Mouse (Mus musculus) thymus, postnatal 14 days (tissue): ENCODE data around the gene Kmt2b.

Experiments
- DNase-seq: peaks from one replicate; pipeline ENCODE4 v3.0.0; 2021

Kmt2b gene

DNA sequence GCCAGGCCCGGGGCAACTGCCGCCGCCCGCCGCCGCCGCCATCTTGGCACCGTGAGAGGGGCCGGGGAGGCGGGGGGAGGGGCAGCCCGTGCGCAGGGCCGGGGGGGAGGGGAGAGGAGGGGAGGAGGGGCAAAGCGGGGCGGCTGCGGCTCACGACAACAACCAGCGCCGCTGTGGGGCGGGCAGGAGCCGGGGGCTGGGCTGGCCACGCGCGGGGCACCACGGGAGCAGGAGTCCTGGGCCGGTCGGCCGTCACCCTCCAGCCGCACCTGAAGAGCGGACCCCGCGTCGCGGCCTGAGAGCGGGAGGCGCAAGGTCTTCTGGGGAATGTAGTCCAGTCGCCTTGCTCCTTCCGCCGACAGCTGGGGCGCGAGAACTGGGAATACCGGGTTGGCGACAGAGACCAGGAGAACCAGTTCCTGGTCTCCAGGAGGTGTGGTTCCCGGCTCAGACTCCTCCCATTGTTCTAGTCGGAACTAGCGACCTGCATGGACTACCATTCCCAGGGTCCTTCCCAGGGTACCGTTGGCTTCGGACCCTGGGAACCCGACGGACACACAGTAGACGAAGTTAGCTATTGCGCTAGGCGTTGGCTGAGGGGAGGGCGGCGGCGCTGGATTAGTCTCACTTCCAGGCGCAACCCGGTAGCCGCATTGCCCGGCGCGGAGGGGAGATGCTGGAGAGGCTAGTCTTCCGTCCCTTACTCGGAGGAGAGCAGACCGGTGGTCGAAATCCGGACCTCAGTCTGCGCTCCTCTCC is at the start of gene Kmt2b:
TSS of gene Kmt2b (minus strand) at position 51 of the 759 bp plus-strand sequence.
- DNase-seq = peak; percentile 95

DNA sequence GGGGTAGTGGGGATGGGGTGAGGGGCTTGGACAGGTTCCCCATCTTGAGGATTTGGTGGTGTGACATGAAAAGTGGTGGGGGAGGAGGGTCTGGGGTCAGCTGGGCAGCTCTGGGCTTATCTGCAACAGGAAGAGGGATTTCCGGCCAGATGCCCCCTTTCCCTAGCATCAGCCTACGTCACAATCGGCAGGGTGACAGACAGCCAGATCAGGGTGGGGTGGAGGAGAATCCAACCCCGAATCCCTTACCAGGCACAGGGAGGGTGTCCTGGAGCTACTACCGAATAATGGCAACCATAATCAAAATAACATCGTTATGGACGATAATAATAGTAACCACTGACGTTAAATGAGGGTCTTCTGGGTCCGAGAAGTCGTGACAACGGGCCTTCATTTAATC is 47.9 kb upstream of the Kmt2b start:
- DNase-seq = no peak

GRCm38 (mm10) chr7:30635752-30636151 is 47.2 kb upstream of the Kmt2b start, which contains the start of gene Etv2:
Gene Etv2, minus strand, starts transcription at chr7:30635852.
- no peak for DNase-seq

DNA sequence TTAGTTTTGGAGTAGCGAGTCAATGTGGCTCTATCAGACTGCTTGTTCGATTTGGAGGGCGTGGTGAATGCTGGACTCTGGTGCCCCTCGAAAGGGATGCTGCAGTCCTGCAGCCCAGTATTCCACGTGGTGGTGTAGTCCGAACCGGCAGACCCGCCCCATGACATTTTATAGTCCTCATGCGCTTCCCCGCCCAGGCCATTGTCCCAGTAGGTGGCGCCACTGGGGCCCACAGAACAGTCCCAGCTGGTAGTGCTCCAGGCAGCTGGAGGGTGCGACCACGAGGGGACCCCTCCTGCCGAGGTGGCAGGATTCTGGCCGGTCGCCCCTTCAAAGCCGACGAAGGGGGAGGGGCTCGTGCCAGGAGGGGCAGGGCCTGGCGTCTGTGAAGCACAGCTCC is 46.1 kb upstream of the Kmt2b start:
- peak; percentile 70 for DNase-seq

GRCm38 (mm10) chr7:30633762-30634412 is 45.4 kb upstream of the Kmt2b start:
- no peak for DNase-seq

DNA sequence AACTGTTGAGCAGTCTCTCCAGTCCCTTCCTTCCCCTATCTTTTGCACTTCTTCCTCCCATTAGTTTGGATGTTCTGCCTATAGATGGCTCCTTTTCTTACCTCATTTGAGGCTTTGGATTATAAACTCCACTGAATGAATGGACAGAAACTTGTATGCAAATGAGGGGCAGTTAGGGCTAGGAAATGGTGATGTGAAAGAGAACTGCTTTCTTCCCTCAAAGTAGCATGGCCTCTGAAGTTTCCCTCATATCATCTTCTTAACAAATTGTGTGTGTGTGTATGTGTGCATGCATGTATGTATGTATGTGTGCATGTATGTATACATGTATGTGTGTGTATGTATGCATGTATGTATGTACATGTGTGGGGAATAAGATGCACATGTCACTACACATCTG is 40.5 kb upstream of the Kmt2b start:
- no peak for DNase-seq

DNA sequence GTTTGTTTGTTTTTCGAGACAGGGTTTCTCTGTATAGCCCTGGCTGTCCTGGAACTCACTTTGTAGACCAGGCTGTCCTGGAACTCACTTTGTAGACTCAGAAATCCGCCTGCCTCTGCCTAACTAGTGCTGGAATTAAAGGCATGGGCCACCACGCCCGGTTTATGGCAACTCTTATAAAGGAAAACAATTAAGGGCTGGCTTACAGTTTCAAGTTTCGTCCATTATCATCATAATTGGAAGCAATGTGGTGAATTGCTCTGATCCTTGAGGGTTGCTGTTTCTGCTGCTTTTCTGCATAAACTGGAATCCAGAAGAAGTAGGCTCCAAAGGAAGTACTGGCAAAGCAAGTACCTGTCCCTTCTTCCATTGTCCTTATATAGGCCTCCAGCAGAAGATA is 38.1 kb upstream of the Kmt2b start:
- no peak for DNase-seq

GRCm38 (mm10) chr7:30625530-30626384 is 37.2 kb upstream of the Kmt2b start, which contains the start of gene Cox6b1:
Gene Cox6b1, minus strand, starts transcription at chr7:30626151.
- peak; percentile 87 for DNase-seq

- peak; percentile 48 for DNase-seq
These were observed 30.7 kb upstream of the Kmt2b start for GRCm38 (mm10) chr7:30619202-30619601.

GRCm38 (mm10) chr7:30618658-30619057 is 30.1 kb upstream of the Kmt2b start:
- DNase-seq = no peak

- DNase-seq = peak; percentile 20
These were observed 26.7 kb upstream of the Kmt2b start for GRCm38 (mm10) chr7:30615049-30615760.

- DNase-seq = peak; percentile 20
These were observed 25.9 kb upstream of the Kmt2b start for GRCm38 (mm10) chr7:30614454-30614853.

DNA sequence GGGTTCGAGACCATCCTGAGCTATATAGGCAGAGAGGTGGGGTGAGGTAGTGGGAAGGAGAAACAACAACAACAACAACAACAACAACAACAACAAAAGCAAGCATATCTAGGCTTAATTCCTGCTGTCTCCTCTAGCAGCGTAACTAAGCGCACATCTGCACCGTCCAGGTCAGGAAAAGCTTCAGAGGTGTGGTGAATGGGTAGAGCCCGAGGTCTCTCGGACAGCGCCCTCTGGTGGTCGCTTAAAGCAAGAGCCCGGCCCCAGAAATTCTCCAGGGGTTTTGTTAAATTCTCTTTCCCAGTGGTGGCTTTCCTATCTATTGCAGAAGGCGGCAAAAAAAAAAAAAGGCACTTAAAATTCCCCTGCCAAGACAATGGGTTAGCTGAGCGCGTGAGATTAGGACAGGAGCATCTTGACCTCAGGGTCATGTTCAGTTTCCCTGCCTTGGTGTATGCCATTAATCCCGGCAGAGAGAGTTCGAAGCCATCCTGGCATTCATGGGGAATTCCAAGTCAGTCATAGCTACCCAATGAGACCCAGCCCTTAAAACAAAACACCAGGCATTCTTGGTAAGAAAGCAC is 25.1 kb upstream of the Kmt2b start:
- DNase-seq = peak; percentile 71

DNA sequence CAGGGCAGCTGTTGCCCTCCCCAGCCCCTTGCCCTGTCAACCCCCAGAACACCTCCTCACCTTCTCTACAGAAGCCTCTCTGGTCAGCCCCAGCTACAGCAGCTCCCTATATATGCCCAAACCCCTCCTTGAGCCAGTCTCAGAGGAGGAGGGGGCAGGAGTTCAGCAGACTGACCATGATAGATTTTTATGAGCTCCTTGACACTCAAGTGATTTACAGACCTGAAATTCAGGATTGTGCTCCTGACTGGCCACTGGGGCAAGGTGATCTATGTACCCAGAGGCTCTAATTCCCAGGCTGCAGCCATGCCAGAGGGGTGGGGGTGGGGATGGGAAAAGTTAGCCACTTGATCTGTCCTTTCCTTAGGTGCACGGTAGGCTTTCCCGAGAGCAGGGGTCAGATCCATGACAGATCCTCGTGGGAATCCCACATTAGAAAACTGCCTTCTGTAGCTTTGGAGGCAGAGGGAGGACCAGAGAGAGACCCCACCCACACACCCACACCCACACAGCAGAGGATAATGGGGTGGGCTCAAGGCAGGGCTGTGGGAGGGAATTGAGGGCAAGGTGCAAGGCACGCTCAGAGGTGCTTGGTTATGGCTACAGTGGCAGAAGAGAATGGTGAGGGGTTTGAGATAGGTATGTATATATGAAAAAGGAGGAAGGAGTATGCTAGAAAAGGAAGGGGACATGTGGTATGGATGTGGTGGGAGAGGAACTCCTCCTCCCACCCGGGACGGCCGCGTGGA is 24.3 kb upstream of the Kmt2b start, which contains the start of gene Upk1a:
TSS of gene Upk1a (minus strand) at position 194 of the 749 bp plus-strand sequence.
- no peak for DNase-seq

DNA sequence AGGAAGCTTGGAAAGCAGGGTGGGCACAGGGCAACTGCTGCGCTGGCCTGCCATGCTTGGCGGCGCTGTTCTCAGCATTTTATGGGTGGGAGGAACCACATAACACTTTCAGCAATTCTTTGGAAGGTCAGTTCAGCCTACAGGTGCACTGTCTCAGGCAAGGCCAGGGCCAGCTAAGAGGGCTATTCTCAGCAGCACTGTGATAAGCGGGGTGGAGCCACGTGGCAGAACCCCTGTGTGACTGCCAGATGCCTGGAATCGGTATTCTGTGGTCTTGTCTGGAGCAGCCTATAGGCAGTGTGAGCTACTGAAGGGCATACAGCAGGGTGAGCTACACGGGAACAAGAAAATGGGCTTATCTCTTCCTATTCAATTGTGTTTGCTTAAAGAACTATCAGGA is 21.5 kb upstream of the Kmt2b start:
- no peak for DNase-seq

GRCm38 (mm10) chr7:30608476-30608875 is 19.9 kb upstream of the Kmt2b start:
- peak; percentile 19 for DNase-seq

GRCm38 (mm10) chr7:30607706-30608309 is 19.3 kb upstream of the Kmt2b start:
- peak; percentile 76 for DNase-seq

DNA sequence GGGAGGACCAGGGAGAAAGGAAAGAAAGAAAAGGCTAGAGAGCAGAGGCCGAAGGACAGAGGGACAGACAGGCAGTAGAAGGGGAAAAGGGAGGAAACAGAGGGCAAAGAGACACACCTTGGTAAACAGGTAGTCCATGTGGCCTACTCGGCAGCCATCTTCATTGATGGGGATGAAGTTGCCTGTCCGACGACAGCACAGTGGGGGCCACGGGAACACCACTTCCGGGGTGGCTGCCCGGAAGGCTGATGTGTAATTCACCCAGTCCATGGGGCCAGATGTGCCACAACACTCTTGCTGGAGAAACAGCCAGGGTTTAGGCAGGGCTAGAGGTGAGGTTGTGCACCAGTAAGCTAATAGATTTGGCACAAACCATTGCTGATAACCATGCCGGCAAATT is 16.4 kb upstream of the Kmt2b start:
- DNase-seq = no peak

GRCm38 (mm10) chr7:30604424-30604823 is 15.9 kb upstream of the Kmt2b start:
- DNase-seq = no peak

DNA sequence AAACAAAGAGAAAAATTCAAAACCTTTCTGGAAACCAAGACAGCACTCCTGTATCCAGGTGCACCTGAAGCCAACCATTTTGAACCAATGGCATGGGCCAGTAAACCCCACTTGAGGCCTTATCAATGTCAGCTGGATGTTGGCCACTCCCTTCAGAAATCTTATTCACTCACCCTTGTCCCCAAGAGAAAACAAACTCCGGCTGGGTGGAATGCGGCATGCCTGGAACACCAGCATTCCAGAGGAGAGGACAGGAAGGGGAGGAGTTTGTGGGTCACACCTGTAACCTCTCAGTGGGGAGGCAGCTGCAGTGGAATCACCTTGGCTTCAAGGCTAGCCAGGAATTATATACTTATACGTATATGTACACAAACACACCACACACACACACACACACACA is 14.1 kb upstream of the Kmt2b start:
- DNase-seq = no peak

- DNase-seq = no peak
These were observed 12.1 kb upstream of the Kmt2b start for GRCm38 (mm10) chr7:30600651-30601050.
